Mouse (Mus musculus) left cerebral cortex, adult 8-10 months (tissue): ENCODE data around the gene Dohh. TPM values are rescaled to one million over a fixed set of nuclear protein-coding genes. Genes with fewer than 3 reads are reported as not detected.
A peak's percentile ranks its signal among the peaks of the same experiment; 100 is the strongest.

Experiments
- DNase-seq, 2 experiments: peaks; one replicate each; pipeline ENCODE4 v3.0.0; 2022; ENCODE audit warnings: low spot score in 2 of 2
- total RNA-seq, 4 experiments: library from RNA; stranded (reverse); gene quantifications; 2 replicates each; pipeline ENCODE4 v1.2.4; 2022

Dohh gene
- total RNA-seq, 4 experiments from 2014 or later, result 81.4 to 89.7 (median 85.5) TPM

DNA sequence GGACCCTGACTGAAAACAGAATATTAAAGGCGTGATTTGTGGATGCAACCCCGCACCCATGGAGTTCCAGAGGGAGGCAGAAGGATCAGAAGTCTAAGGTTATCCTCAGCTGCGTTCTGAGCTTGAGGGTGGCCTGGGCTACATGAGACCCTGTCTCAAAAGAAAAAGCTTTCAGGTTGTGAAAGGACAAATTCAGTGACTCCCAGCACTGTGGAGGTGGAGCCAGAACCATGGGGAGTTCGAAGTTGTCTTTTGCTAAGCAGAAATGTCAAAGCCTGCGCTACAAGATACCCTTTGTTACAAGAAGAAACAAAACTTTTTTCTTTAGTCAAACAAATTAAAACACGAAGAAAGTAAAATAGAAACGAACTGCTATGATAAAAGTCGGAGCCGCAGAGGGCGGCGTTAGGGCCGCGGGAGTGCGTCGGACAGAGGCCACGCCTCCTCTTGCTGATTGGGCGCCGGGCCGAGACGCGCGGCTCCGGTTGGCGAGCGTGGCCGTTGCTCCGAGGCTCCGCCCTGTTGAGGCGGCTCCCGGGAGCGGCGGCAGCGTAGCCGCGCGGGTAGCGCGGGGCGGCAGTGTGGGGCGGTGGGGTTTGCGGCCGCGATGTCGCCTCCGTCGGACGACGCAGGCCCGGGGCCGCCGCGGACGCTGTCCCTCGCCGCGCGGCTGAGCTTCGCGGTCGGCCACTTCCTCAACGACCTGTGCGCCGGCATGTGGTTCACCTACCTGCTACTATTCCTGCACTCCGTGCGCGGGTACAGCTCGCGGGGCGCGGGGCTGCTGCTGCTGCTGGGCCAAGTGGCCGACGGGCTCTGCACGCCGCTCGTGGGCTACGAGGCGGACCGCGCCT, 27.0 kb upstream of the Dohh start, which contains the start of gene Mfsd12:
Gene Mfsd12 (plus strand): TSS at position 501 of the 854 bp plus-strand sequence.
- peak; percentile 75 to 81 for DNase-seq

DNA sequence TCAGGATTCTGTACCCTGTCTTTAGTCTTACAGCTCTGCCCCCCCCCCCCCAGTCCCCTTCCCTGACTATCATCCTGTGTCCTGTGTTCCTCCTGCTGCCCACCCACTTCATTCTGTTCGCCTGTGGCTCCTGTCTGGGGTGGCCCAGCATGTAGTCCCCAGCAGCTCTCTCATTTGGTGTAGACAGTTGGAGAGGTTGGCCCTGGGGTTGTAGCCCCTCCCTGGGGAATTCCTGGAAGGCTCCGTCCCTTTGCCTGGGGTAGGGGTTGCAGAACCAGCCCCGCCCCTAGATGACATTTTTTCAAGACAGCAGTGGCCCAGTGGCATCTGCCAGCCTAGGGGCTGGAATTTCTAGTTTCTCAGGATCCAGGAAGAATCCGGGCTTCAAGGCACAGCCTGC, 26.0 kb upstream of the Dohh start:
- no peak for DNase-seq

GRCm38 (mm10) chr10:81358841-81359240, 25.4 kb upstream of the Dohh start:
- DNase-seq, result no peak

DNA sequence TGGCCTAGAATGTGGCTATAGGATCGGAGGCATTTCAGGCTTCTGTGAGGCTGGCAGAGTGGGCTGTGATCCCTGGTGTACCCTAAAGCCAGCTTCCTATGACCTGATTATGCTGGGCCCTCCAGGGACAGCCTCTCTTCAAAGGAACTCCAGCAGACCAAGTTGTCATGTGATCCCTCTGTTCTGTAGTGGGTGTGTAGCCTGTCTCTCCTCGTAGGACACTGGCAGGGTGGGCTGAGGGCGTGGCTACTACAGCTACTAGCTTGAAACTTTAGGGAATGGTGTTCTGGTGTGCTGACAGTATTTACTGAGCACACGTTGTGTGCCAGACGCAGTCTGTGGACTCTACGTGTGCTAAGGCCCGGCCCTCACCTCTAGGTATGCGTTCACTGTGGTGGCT, 23.5 kb upstream of the Dohh start:
- no peak for DNase-seq

GRCm38 (mm10) chr10:81362336-81362949, 21.8 kb upstream of the Dohh start:
- DNase-seq, result no peak

- DNase-seq, result no peak
Observed at GRCm38 (mm10) chr10:81363436-81364346, 20.5 kb upstream of the Dohh start.

DNA sequence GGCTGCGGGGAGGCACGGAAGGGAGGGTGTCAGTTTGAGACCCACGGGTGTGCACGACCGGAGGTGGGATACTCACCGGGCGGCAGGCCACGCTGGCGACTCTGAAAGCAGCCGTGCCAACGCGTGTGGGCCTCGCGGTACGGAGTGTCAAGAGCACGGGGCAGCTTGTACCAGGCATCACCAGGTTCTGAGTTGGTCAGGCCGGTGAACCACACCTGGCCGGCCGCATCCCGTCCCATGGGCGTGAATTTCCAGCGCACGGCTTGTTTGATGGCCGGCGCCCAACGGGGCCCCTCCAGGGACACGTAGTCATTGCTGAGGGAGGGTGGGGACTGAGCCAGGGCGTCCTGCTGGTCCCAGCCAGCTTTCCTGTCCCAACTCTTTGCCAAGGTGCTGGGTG, 19.6 kb upstream of the Dohh start:
- no peak for DNase-seq

- DNase-seq, result peak in 1 of 2 experiments; percentile 67
Observed at GRCm38 (mm10) chr10:81365073-81365472, 19.2 kb upstream of the Dohh start.

- no peak for DNase-seq
Observed at GRCm38 (mm10) chr10:81365672-81366476, 18.4 kb upstream of the Dohh start, which contains the start of gene 4930404N11Rik. TSS of gene 4930404N11Rik (minus strand) at chr10:81365816.

GRCm38 (mm10) chr10:81366477-81367206, 17.6 kb upstream of the Dohh start:
- no peak for DNase-seq

GRCm38 (mm10) chr10:81367207-81367495, 17.1 kb upstream of the Dohh start:
- no peak for DNase-seq

- DNase-seq, result no peak
Observed at GRCm38 (mm10) chr10:81375322-81375721, 8.9 kb upstream of the Dohh start.

DNA sequence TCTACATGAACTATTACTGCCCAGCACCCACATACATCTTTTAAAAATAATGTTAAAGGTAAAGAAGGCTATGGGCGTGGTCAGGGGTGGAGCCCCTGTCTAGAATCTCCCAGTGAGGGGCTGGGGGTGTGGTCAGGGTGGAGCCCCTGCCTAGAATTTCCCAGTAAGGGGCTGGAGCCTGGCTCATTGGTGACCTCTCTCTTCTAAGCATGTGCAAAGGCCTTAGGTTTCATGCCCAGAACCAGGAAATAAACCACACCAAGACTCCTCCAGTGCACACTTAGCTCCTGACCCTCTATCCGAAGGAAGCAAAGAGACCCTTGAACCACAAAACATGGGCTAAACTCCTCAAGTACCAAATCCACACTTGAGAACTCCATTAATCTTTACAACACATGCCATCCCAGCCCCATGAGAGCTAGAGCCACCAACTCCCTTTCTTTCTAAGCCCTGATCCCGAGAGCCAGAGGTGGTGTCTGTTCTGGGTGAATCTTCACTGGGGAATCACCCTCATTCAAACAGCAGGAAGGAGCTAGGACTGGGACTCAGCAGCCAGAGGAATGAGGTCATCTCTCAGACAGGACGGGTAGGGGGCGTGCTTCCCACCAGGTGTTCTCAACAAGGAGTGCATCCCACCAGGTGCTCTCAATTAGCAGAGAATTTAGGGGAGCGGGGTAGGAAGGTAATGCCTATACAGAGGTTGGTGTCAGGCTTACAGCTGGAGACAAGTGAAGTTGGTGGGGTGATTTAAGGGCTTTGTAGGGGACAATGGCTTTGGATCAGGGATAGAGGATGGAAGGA, 7.5 kb upstream of the Dohh start:
- no peak for DNase-seq

DNA sequence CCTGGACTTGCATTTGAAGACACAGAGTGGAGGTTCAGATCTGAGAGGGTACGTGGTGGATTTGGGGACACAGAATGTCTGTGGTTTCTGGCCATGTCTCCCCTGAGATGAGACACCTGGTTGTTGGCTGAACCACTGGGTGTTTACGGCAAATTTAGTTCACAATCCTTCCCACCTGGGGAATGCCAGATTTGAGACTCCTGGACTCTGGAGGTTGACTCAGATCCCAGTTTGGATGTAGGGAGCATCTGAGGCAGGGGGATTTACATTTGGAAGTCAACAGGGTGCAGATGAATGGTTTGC, 6.9 kb upstream of the Dohh start:
- no peak for DNase-seq

- no peak for DNase-seq
Observed at GRCm38 (mm10) chr10:81377793-81378552, 6.3 kb upstream of the Dohh start, which contains the start of gene Fzr1. TSS of gene Fzr1 (minus strand) at chr10:81378516.

- peak; percentile 98 to 100 for DNase-seq
Observed at GRCm38 (mm10) chr10:81378553-81379182, 5.6 kb upstream of the Dohh start.

GRCm38 (mm10) chr10:81379183-81379553, 5.1 kb upstream of the Dohh start:
- DNase-seq, result no peak

DNA sequence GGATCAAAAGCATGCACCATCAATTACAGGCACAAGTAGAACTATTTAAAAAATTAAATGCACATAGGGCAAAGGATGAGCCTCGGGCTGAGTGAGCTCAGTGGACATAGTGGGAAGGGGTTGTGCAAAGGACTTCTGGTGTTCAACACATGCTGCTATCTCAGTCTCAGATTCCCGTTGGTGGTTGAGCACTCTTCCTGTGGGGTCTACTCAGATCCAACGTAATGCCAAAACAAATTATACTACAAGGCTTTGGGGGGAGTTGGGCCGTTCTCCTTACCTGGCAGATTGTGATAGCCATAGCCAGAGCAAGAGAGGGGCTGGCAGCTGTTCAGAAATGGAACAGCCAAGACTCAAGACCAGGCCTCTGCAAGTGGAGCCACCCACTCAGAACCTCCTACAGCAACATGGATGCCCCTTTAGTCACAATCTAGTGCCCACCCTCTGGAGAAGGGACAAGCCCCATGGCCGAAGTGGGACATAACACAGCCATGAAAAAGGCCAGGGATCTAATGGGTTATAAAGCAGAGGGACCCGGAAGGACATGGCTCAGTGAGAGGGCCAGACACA, 4.3 kb upstream of the Dohh start:
- no peak for DNase-seq
